Mouse (Mus musculus): ENCODE measurements at regions not wholly inside any gene's neighbourhood (a gene's known extent, or its start where the extent isn't known, plus 50 kb on each side); places are given as distances from the start of the nearest gene placed in this dataset.

DNA sequence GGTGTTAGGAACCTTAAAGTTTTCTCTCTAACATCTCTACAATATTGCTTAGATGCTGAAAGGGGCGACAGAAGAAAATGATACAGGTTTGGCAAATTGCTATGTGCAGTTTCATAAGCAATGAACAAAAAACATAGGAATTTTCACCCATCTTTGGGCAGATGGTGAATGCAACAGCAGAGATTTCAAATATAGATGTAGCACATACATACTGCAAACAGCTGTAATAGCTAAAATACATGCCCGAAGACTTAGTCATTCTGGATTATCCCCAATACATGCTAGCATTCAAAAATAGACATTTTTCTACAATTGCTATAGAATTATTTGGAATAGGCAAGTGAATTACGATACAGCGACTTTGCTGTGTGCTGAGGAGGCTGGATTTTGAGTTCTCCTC, 544.1 kb downstream of the D3Ertd751e start:
- no peak for DNase-seq (ENCODE audit: low read depth)

DNA sequence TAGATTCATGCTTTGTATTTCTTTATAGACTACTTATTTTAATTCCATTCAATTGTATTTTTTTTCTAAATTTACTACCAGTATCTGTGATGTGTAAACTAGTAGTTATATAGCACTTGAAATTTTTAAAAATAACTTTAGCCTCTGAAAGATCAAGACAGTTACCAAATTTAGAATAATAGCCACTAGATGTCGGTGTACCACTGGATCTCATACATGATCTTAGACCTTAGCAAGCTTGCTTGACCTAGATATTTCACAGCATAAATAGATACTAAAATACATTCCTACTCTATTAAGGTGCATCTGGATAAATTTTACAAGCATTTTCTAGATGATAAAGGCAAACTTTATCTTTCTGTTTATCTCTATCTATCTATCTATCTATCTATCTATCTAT, 570.0 kb downstream of the D3Ertd751e start:
- DNase-seq (ENCODE audit: low read depth) = peak; percentile 8

GRCm38 (mm10) chr3:42327708-42328107, 585.3 kb downstream of the D3Ertd751e start:
- no peak for DNase-seq (ENCODE audit: low read depth)

DNA sequence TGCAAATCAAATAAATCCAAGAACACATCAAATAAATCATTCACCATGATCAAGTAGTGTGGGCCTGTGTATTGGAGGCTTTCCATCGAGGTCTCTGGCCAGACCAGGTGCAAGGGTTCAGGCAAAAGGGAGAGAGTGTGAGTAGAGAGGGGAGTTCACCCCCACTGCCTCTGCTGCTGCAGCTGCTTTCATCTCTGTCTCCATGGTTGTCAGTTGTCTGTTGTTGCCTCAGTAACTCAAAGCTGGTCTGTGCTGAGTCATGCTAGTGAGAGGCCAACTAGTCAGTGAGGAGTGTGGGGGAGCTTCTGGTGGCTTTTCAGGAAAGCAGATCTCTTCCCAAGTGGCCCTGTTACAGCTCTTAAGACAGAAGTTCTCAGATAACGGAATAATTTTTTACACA, 600.4 kb downstream of the D3Ertd751e start:
- no peak for DNase-seq (ENCODE audit: low read depth)

DNA sequence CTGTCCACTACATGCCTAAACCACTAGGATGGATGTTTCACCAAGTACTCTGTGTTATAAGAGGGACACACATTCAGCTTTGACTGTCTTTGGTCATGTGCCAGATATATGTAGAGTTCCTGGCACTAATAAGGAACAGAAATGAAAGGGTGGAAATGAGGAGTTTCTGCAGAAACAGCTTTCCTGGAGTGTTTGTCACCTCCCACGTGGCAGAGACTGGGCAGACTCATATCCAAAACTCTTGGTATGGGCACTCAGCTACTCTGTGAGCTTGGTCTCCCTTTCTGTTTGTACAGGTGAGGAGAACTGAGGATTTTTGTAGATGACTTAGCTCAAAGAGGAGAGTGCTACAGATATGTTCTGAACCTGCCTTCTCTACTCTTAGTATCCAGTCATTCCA, 634.4 kb downstream of the D3Ertd751e start:
- DNase-seq (ENCODE audit: low read depth) = no peak

GRCm38 (mm10) chr3:42382151-42382550, 639.7 kb downstream of the D3Ertd751e start:
- DNase-seq (ENCODE audit: low read depth) = no peak

- DNase-seq (ENCODE audit: low read depth) = no peak
Measured at GRCm38 (mm10) chr3:42402716-42403115, 660.3 kb downstream of the D3Ertd751e start.

DNA sequence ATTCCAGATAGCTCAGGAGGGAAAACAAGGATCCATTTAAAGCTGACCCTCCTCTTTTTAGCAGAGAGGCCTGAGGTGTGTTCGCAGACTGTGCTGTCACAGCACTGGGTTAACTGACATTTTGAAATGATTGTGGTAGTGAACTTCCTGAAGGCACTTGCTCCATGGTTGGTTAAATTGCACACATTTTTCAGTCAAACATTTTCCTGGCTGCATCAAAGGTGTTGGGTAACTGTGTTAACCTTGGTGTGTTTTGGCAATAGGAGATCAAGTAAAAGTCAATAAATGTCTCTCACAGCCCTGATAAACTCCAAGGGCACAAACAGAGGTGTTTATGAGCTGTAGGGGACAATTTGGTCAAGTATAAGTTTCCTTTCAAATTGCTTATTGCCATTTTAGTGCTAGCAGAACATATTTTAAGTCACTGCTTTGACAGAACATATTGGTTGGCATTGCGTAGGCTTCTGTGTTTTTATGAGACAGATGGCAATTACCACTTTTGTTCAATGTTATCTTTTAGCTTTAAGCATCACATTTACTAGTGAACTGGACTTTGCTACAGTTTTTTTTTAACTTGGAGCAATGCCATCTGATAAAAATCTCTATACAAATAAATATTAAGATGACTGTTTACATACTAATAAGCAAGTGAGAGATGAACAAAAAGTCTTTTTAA, 666.7 kb downstream of the D3Ertd751e start:
- peak; percentile 17 for DNase-seq (ENCODE audit: low read depth)

GRCm38 (mm10) chr3:42427363-42427762, 685.0 kb downstream of the D3Ertd751e start:
- DNase-seq (ENCODE audit: low read depth) = no peak

GRCm38 (mm10) chr3:42449575-42449974, 707.2 kb downstream of the D3Ertd751e start:
- peak; percentile 81 for DNase-seq (ENCODE audit: low read depth)

GRCm38 (mm10) chr3:42464353-42464752, 721.9 kb downstream of the D3Ertd751e start:
- DNase-seq (ENCODE audit: low read depth) = no peak

DNA sequence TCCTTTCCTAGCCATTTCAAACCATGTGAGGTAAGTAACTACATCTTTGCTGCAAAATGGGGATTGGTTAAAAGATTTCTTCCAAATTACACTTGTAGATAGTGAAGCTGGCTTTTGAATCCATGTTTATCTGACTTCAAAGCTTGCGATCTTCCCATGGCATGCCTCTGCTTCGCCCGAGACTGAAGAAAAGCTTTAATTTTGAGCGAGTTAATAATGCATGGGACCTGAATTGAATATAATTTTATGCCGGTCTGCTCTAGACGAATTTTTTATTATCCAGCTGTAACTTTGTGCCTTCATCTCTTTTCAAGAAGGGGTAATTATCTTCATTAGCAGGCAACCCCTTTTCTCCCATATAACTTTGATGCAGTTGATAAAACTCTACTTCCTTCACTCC, 724.7 kb downstream of the D3Ertd751e start:
- DNase-seq (ENCODE audit: low read depth) = no peak

DNA sequence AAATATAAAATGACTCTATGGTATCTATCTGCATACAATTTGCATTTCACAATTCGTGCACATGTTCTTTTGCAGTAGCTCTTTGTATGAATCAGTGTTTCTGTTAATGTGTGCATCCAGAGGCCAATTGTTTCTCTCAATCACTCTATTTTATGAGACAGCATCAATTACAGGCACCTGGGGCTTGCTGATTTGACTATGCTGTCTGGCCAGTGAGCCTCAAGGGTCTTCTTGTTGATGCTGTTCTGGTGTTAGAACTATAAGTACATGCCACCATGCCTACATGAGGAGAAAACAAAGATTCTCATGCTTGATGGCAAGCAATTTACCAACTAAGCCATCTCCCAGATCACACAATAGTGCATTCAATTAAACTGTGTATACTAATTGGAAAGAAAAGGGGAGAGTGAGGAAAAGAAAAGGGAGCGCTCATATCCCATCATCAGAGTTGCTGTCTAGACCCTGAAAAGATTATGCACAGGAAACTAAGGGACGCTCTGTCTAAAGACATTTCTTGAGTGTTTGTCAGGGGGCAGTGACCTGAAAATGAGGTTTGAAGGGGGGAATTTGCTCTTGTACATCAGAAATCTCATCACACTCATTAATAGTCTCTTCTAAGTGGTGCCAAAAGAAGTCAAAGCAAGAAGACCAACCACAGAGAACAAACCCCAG, 772.6 kb downstream of the D3Ertd751e start:
- no peak for DNase-seq (ENCODE audit: low read depth)

DNA sequence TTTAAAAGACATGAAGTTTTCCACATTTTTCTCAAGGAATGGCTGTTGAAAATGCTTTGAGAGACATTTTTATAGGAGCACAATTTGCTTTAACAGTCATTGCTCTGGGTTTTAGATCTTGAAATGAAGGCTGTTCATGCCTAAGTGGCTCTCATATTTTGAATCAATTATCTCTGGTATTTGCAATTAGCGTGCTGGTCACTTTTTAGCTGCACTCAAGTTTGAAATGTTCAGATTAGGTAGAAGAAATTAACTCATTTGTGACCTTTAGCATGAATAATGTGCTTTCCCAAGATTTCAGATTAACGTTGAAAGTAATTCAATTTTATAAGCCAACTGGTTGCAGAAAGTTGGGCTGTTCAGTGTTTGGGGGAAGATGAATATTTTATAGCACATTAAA, 773.9 kb downstream of the D3Ertd751e start:
- DNase-seq (ENCODE audit: low read depth) = no peak

DNA sequence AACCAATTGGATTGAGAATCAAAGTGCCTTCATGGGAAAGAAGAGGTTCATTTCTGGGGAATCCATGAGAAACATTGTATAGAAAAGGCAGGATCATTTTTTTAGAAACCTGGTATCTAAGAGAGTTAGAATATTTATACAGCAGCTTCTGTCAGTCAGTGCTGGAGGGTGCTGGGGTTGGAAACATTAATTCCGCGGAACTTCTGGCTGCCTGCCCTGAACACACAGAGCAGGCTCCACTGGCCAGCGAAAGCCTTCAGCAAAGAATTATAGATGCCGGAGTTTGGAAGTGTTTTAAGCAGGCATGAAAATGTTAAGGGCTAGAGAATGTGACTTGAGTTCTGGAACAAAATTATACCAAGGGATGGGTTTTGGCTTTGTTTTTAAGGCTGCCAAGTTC, 789.0 kb downstream of the D3Ertd751e start:
- no peak for DNase-seq (ENCODE audit: low read depth)

DNA sequence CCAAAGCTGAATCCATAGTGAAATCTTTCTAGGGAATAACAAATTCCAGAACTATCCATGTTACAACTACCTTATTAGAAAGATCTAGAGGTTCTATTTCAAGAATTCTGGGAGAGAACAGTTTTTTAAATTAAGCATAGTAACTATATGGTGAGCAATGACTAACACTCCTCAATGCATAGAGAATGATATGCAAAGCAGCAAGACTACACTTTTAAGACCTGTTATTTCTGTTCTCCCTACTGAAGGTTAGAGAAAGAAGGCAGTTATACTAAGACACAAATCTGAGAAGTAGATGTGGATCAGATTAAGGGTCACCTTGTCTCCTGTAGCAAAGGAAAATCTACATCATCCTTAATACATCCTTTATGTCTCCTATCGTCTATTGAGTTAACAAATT, 824.3 kb downstream of the D3Ertd751e start:
- no peak for DNase-seq (ENCODE audit: low read depth)

DNA sequence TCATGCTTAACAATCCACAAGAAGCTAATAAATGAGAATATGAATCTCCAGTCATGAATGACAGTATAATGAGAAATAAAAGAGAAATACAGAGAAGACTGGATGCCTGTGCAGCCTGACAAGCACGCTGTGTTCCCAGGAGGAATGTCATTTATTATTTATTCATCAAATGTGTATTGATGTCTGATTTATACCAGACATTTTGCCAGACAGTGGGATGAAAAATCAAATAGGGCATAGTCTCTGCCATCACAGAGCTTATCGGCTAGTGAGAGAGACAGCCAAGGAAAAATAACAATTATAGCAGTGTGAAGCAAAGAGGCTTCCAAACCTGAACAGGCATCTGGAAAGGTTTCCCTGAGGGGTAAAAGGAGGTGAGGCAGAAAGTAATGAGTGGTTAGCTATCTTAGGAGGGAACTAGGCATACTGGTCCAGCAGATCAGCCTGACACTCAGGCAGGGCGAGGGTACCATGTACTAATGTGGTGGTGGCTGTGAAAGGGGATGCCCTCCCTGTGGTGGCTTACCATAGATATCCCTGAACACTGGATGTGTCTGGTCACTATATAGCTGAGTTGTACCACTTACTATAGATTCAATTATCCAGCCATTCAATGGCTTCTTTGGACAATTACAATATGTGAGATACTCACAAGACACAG, 828.1 kb downstream of the D3Ertd751e start:
- no peak for DNase-seq (ENCODE audit: low read depth)

- DNase-seq (ENCODE audit: low read depth) = no peak
Measured at GRCm38 (mm10) chr3:42571877-42572459, 829.6 kb downstream of the D3Ertd751e start.

DNA sequence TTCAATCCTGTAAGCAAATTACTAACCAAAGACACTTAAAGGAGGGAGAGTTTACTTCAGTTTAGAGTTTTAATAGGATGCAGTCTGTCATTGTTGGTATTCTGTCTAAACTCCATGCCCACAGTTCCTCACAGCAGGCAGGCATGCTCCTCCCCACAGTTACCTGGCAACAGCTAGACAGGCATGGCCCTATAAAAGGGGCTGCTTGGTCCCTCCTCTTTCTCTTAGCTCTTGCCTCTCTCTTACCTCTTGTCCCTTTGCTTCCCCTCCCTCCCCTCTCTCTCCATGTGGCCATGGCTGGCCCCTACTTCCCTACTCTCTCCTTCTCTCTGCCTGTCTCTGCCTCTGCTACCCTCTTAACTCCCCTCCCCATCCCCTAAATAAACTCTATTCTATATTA, 830.7 kb downstream of the D3Ertd751e start:
- DNase-seq (ENCODE audit: low read depth) = no peak

GRCm38 (mm10) chr3:42582311-42582710, 839.9 kb downstream of the D3Ertd751e start:
- DNase-seq (ENCODE audit: low read depth) = no peak

DNA sequence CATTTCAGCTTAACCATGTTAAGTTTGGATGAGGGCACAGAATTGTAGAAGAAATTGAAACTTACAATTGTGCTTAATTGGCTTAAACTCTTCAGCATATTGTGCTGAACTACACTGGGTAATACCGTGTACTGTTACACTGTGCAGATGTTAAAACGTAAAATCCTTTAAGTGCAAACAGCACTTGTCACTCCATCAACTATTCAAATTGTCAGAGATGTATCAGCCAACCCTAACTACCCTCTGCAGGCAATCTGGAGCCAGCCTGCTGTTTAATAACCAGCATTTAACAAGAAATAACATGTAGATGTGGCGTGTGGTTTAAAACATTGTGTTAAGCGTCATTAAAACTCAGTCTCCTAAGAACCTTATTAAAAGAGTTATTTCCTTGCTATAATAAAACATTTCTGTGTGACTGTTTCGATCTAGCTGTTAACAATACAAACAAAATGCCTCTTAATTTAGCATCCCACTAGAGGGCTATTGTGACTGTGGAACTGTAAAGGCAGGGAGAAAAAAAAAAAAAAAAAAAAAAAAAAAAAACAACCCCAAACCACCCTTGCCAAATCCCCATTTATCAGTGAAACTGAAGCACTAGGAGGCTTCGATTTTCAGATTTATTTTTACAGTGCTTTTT, 845.0 kb downstream of the D3Ertd751e start:
- no peak for DNase-seq (ENCODE audit: low read depth)

DNA sequence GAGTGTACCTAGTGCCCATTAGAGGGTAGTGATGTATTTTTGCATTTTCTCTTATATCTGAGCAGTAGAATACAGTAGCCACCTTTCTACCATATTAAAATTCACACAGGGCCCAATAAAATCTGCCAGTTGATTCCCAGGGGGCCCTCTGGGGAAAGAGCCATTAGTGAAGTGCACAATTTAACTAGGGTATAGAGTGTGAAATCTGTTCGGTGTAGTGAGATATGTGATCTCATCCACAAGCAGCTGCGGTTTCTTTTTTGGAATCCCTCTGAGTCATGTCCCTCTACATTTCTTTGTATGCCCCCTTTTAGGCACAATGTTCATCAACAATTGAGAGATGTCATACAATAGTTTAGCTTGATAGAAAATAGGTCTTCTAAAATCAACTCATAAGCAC, 847.1 kb downstream of the D3Ertd751e start:
- DNase-seq (ENCODE audit: low read depth) = no peak

- no peak for DNase-seq (ENCODE audit: low read depth)
Measured at GRCm38 (mm10) chr3:42590126-42590525, 847.7 kb downstream of the D3Ertd751e start.
